Mouse (Mus musculus): ENCODE data around the gene Tmem205. TPM values are rescaled to one million over a fixed set of nuclear protein-coding genes. Genes with fewer than 3 reads are reported as not detected.

The Tmem205 gene
- polyA plus RNA-seq, 1 experiment from 2014 or later: 56.2 TPM

GRCm38 (mm10) chr9:21916851-21917492 lies 10.4 kb downstream of the Tmem205 start:
- H3K9ac ChIP-seq: no peak overlapping the region; the same call in 1 of the 2 replicates
- ATAC-seq (ENCODE audit: insufficient number of reproducible peaks, low FRiP score, low TSS enrichment, low read depth): no peak
- no peaks in the 10 kb centered on the region for H3K9me3 ChIP-seq (replicated peaks)
- peaks cover 20% of the 10 kb centered on the region for H3K4me1 ChIP-seq
- H3K4me2 ChIP-seq (replicated peaks): peak overlapping the region; percentile 96
- 58% methylated on average over 3 of the region's 3 CpGs for WGBS
- no peaks in the 10 kb centered on the region; the same call in 1 of the 2 replicates for H3K36me3 ChIP-seq
- H3K4me3 ChIP-seq (replicated peaks): peak overlapping the region; percentile 67
- no peaks in the 10 kb centered on the region; the same call in 1 of the 2 replicates for H3K27me3 ChIP-seq
- H3K27ac ChIP-seq (replicated peaks): peak overlapping the region; percentile 80; the same call in 1 of the 2 replicates

- no peaks in the 10 kb centered on the region for H3K9me3 ChIP-seq (replicated peaks)
- ATAC-seq (ENCODE audit: insufficient number of reproducible peaks, low FRiP score, low TSS enrichment, low read depth): no peak
- no peak overlapping the region for H3K4me3 ChIP-seq (replicated peaks)
- no peak overlapping the region for H3K9ac ChIP-seq
- no peaks in the 10 kb centered on the region; the same call in 1 of the 2 replicates for H3K27me3 ChIP-seq
- no peaks in the 10 kb centered on the region for H3K4me1 ChIP-seq
- no peak overlapping the region for H3K27ac ChIP-seq (replicated peaks)
- no peak overlapping the region for H3K4me2 ChIP-seq (replicated peaks)
- H3K36me3 ChIP-seq: no peaks in the 10 kb centered on the region
- 75% methylated on average over 10 of the region's 10 CpGs for WGBS
Observed at GRCm38 (mm10) chr9:21909474-21910223, 17.7 kb downstream of the Tmem205 start.

- Histone ChIP-seq H3K9ac (no peak overlapping the region), H3K4me3 (replicated peaks) (no peak overlapping the region), H3K36me3 (no peaks in the 10 kb centered on the region), H3K4me1 (no peaks in the 10 kb centered on the region), H3K27ac (replicated peaks) (no peak overlapping the region), H3K4me2 (replicated peaks) (no peak overlapping the region), H3K9me3 (replicated peaks) (no peaks in the 10 kb centered on the region), H3K27me3 (peaks cover 5% of the 10 kb centered on the region; the same call in 1 of the 2 replicates)
- ATAC-seq (ENCODE audit: insufficient number of reproducible peaks, low FRiP score, low TSS enrichment, low read depth): no peak
- 78% methylated on average over 11 of the region's 11 CpGs for WGBS
Observed at GRCm38 (mm10) chr9:21908216-21908615, 19.1 kb downstream of the Tmem205 start.

- H3K4me1 ChIP-seq: no peaks in the 10 kb centered on the region
- no peak overlapping the region for H3K9ac ChIP-seq
- H3K27me3 ChIP-seq: peaks cover 11% of the 10 kb centered on the region
- no peak overlapping the region for H3K4me3 ChIP-seq (replicated peaks)
- no peak overlapping the region for H3K4me2 ChIP-seq (replicated peaks)
- no peaks in the 10 kb centered on the region for H3K9me3 ChIP-seq (replicated peaks)
- ATAC-seq (ENCODE audit: insufficient number of reproducible peaks, low FRiP score, low TSS enrichment, low read depth): no peak
- H3K36me3 ChIP-seq: no peaks in the 10 kb centered on the region
- H3K27ac ChIP-seq (replicated peaks): no peak overlapping the region
- WGBS: 84% methylated on average over 4 of the region's 4 CpGs
Observed at GRCm38 (mm10) chr9:21904031-21904430, 23.3 kb downstream of the Tmem205 start.

- Histone ChIP-seq H3K4me2 (replicated peaks) (peak overlapping the region; percentile 55), H3K4me1 (no peaks in the 10 kb centered on the region), H3K27me3 (peaks cover 17% of the 10 kb centered on the region), H3K9me3 (replicated peaks) (no peaks in the 10 kb centered on the region), H3K4me3 (replicated peaks) (peak overlapping the region; percentile 46), H3K36me3 (no peaks in the 10 kb centered on the region), H3K9ac (0 out of 2 replicates have a peak overlapping the region, but pooled peaks have one; percentile 15), H3K27ac (replicated peaks) (no peak overlapping the region)
- 11% methylated on average over 10 of the region's 10 CpGs for WGBS
- ATAC-seq (ENCODE audit: insufficient number of reproducible peaks, low FRiP score, low TSS enrichment, low read depth): peak; percentile 70; the same call in 1 of the 2 replicates
Observed at GRCm38 (mm10) chr9:21901223-21901820, 26.0 kb downstream of the Tmem205 start.

GRCm38 (mm10) chr9:21889229-21889628 lies 38.1 kb downstream of the Tmem205 start:
- ATAC-seq (ENCODE audit: insufficient number of reproducible peaks, low FRiP score, low TSS enrichment, low read depth): no peak
- H3K4me2 ChIP-seq (replicated peaks): no peak overlapping the region
- no peak overlapping the region for H3K27ac ChIP-seq (replicated peaks)
- H3K9me3 ChIP-seq (replicated peaks): no peaks in the 10 kb centered on the region
- H3K4me3 ChIP-seq (replicated peaks): no peak overlapping the region
- H3K27me3 ChIP-seq: no peaks in the 10 kb centered on the region
- no peak overlapping the region for H3K9ac ChIP-seq
- H3K36me3 ChIP-seq: no peaks in the 10 kb centered on the region
- H3K4me1 ChIP-seq: no peaks in the 10 kb centered on the region
- WGBS: 55% methylated on average over 3 of the region's 3 CpGs

- Histone ChIP-seq H3K9ac (no peak overlapping the region), H3K9me3 (replicated peaks) (0 out of 2 replicates have a peak, but pooled peaks cover 4% of the 10 kb centered on the region), H3K27me3 (0 out of 2 replicates have a peak, but pooled peaks cover 3% of the 10 kb centered on the region), H3K4me3 (replicated peaks) (no peak overlapping the region), H3K36me3 (no peaks in the 10 kb centered on the region), H3K4me1 (no peaks in the 10 kb centered on the region), H3K4me2 (replicated peaks) (no peak overlapping the region), H3K27ac (replicated peaks) (no peak overlapping the region)
- ATAC-seq (ENCODE audit: insufficient number of reproducible peaks, low FRiP score, low TSS enrichment, low read depth): no peak
- WGBS: 60% methylated on average over 3 of the region's 3 CpGs
Observed at GRCm38 (mm10) chr9:21876601-21877000, 50.8 kb downstream of the Tmem205 start.

- H3K4me3 ChIP-seq (replicated peaks): no peak overlapping the region
- no peak overlapping the region for H3K9ac ChIP-seq
- H3K27me3 ChIP-seq: 0 out of 2 replicates have a peak, but pooled peaks cover 3% of the 10 kb centered on the region
- WGBS: 58% methylated on average over 4 of the region's 4 CpGs
- no peaks in the 10 kb centered on the region for H3K9me3 ChIP-seq (replicated peaks)
- no peaks in the 10 kb centered on the region for H3K36me3 ChIP-seq
- H3K4me1 ChIP-seq: no peaks in the 10 kb centered on the region
- no peak overlapping the region for H3K27ac ChIP-seq (replicated peaks)
- no peak overlapping the region for H3K4me2 ChIP-seq (replicated peaks)
- ATAC-seq (ENCODE audit: insufficient number of reproducible peaks, low FRiP score, low TSS enrichment, low read depth): no peak
Observed at GRCm38 (mm10) chr9:21872204-21872603, 55.2 kb downstream of the Tmem205 start.

Other genes with a start within 250 kb of the Tmem205 start
- 35.5 and 39.4 TPM in 2 replicates for gene Ldlr, start 204.1 kb downstream of the Tmem205 start, polyA plus RNA-seq (2015; fragmentation: Nextera tagmentation; extraction: Ambion mirVana)
- 80.1 and 83.4 TPM in 2 replicates for gene Spc24, start 167.3 kb downstream of the Tmem205 start, polyA plus RNA-seq (2015; fragmentation: Nextera tagmentation; extraction: Ambion mirVana)
- 25.2 and 26.2 TPM in 2 replicates for gene Kank2, start 128.8 kb downstream of the Tmem205 start, polyA plus RNA-seq (2015; fragmentation: Nextera tagmentation; extraction: Ambion mirVana)
- gene Angptl8, start 92.0 kb downstream of the Tmem205 start, polyA plus RNA-seq (2015; fragmentation: Nextera tagmentation; extraction: Ambion mirVana): 0.84 and 1.2 TPM in 2 replicates
- gene Dock6, start 74.9 kb downstream of the Tmem205 start, polyA plus RNA-seq (2015; fragmentation: Nextera tagmentation; extraction: Ambion mirVana): 34.5 and 37.7 TPM in 2 replicates
- gene Rab3d, start 9.4 kb downstream of the Tmem205 start, polyA plus RNA-seq (2015; fragmentation: Nextera tagmentation; extraction: Ambion mirVana): 39.4 and 43.4 TPM in 2 replicates
- gene Ccdc159, start 85 bp downstream of the Tmem205 start, polyA plus RNA-seq (2015; fragmentation: Nextera tagmentation; extraction: Ambion mirVana): 4.3 and 5.5 TPM in 2 replicates
- gene Plppr2, start 9.5 kb upstream of the Tmem205 start, polyA plus RNA-seq (2015; fragmentation: Nextera tagmentation; extraction: Ambion mirVana): 13.6 and 15.5 TPM in 2 replicates
- gene Swsap1, start 28.2 kb upstream of the Tmem205 start, polyA plus RNA-seq (2015; fragmentation: Nextera tagmentation; extraction: Ambion mirVana): 5.8 and 6.5 TPM in 2 replicates
- 4.4 and 5.3 TPM in 2 replicates for gene Epor, start 36.0 kb upstream of the Tmem205 start, polyA plus RNA-seq (2015; fragmentation: Nextera tagmentation; extraction: Ambion mirVana)
- gene Rgl3, start 61.9 kb upstream of the Tmem205 start, polyA plus RNA-seq (2015; fragmentation: Nextera tagmentation; extraction: Ambion mirVana): 1.4 and 1.8 TPM in 2 replicates
- 5.8 and 11.3 TPM in 2 replicates for gene Ccdc151, start 75.1 kb upstream of the Tmem205 start, polyA plus RNA-seq (2015; fragmentation: Nextera tagmentation; extraction: Ambion mirVana)
- gene Prkcsh, start 75.2 kb upstream of the Tmem205 start, polyA plus RNA-seq (2015; fragmentation: Nextera tagmentation; extraction: Ambion mirVana): 116 and 118 TPM in 2 replicates
- gene Elavl3, start 124.5 kb upstream of the Tmem205 start, polyA plus RNA-seq (2015; fragmentation: Nextera tagmentation; extraction: Ambion mirVana): 3.0 and 4.4 TPM in 2 replicates
- not detected in 2 replicates for gene Gm49318, start 143.7 kb upstream of the Tmem205 start, polyA plus RNA-seq (2015; fragmentation: Nextera tagmentation; extraction: Ambion mirVana)
- gene Zfp653, start 143.8 kb upstream of the Tmem205 start, polyA plus RNA-seq (2015; fragmentation: Nextera tagmentation; extraction: Ambion mirVana): 12.5 and 12.6 TPM in 2 replicates
- 37.3 and 41.8 TPM in 2 replicates for gene Ecsit, start 157.9 kb upstream of the Tmem205 start, polyA plus RNA-seq (2015; fragmentation: Nextera tagmentation; extraction: Ambion mirVana)
- gene Cnn1, start 171.7 kb upstream of the Tmem205 start, polyA plus RNA-seq (2015; fragmentation: Nextera tagmentation; extraction: Ambion mirVana): 4.3 and 7.0 TPM in 2 replicates
- gene Elof1, start 189.6 kb upstream of the Tmem205 start, polyA plus RNA-seq (2015; fragmentation: Nextera tagmentation; extraction: Ambion mirVana): 202 and 226 TPM in 2 replicates
- 38.1 and 44.7 TPM in 2 replicates for gene Acp5, start 208.2 kb upstream of the Tmem205 start, polyA plus RNA-seq (2015; fragmentation: Nextera tagmentation; extraction: Ambion mirVana)
- gene Pigyl, start 229.3 kb upstream of the Tmem205 start, polyA plus RNA-seq (2015; fragmentation: Nextera tagmentation; extraction: Ambion mirVana): 74.6 and 75.6 TPM in 2 replicates

All from embryonic facial prominence, embryonic 15.5 days (tissue).